Mouse (Mus musculus): ENCODE results near the gene Pfn1.

- TF ChIP-seq CTCF (IDR thresholded peaks at IDR 0.05; ENCODE audit: low read depth), result no peak
- no peak for TF ChIP-seq EP300 (optimal IDR thresholded peaks at IDR 0.05)
These were observed 9.8 kb downstream of the Pfn1 start for GRCm38 (mm10) chr11:70644564-70645103.
